Mouse (Mus musculus) lung, adult 2 months (tissue): ENCODE measurements around the gene Gngt1.

Experiments
- CTCF ChIP-seq: fragments of 200-500 bp; IDR thresholded peaks from 2 replicates; pipeline ENCODE4 v1.5.1; 2011; ENCODE audit warnings: mild to moderate bottlenecking, low read length, control low read depth; ENCODE audit not compliant: insufficient read depth
- POLR2A ChIP-seq: fragments of 200-500 bp; IDR thresholded peaks from 2 replicates; pipeline ENCODE4 v1.6.1; 2011; ENCODE audit warnings: low read depth, mild to moderate bottlenecking, control low read depth, low read length, borderline replicate concordance; ENCODE audit errors: extremely low read depth

DNA sequence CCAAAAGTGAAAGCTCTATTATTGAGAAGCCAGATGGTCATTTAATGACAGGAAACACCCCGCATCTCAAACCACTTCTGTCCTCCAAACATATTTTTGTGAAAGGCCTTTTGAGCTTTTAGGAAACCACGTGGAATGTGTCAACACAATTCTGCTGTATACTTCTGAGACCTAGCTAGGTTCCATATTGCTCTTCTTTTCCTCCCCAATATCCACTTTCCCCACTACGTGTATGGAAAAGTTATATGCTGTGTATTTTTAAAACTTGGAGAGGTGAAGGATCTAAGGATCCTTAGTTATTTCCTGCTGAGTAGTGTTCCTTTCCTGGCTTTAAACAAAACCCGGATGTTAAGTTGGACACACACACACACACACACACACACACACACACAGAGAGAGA is 9.9 kb downstream of the Gngt1 start:
- TF ChIP-seq CTCF = no peak
- TF ChIP-seq POLR2A = no peak
